Mouse (Mus musculus): Measurements from ENCODE around the gene Padi4.

DNA sequence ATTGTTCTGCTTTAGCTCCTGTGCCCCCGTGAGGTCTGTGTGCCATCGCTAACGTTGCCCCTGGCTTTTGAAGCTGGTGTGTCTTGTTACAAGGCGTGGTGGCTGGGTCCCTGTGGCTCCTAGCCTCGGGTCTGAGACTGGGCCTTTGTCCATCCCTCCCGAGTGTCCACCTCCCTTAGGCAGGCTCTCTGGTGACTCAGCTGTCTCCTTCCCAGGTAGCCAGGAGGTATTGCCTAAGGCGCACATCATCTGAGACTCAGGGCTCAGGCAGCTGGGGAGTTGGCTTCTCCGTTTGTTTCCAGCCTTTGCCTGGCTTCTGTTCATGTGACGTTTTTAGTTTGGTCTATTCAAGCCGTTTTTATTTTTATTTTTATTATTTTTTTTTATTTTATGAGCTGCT is 63.3 kb downstream of the Padi4 start:
- TF ChIP-seq POLR2A (IDR thresholded peaks at IDR 0.05; ENCODE audit: borderline replicate concordance, low read depth, low read length) (no peak), CTCF (IDR thresholded peaks at IDR 0.05; ENCODE audit: low read depth, low read length) (no peak)
